Mouse (Mus musculus): ENCODE measurements around the gene Tspan14.

The Tspan14 gene

DNA sequence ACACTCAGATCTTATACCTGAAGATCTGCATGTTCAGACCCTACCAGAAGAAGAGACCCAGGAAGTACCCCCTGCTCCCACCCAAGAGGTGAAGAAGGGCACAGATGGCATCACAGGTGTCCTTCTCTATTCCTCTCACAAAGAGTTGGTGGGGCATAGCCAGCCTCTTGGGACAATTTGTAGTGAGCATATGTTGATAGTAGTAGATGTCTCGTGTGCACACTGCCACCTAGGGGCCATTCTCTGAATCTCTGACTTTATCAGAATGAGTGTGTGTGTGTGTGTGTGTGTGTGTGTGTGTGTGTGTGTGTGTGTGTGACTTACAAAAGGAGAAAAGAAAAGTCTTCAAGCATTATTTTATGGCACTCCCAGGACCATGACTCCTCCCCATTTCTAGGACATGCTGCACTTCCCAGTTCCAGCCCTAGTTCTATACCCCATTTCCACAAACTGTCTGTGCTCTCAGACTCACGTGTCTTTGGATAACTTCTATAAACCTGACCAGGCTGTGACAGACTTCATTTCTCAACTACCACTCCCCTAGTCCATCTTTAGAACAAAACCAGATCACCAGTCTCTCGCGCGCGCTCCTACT, 8.6 kb upstream of the Tspan14 start:
- DNase-seq (ENCODE audit: low spot score), result peak; percentile 66

DNA sequence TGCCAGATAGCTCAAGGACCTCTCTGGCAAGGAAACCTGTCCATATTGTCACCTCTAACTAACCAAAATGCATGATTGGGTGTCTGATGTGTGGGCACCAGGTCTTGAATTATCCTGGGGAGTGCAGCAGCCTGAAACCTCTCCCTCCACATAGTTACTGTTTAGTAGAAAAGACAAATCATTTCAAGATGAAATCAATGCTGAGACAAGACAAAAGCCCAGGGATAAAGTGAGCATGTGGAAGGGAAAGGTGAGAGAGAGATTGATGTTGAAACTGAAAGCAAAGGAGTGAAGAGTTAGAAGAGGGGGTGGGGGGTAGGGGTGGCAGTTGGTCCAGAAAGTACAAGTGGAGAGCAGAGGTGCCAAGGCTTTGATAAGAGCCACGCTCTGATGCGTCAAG, 1.4 kb upstream of the Tspan14 start:
- DNase-seq (ENCODE audit: low spot score), result no peak

DNA sequence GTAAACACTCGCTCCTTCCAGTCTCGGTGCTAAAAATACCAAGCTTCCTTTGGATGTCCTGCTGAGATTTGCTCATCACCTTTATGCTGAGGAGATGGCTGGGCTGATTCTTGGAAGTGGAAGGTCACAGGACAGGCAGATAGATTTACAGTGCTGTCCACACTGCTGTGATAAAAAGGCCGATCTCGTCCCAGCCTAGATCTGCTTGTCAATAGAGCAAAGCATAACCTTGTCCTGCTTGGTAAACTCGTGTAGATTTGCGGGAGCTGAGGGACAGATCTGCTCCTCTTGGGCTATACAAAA, 942 bp upstream of the Tspan14 start:
- no peak for DNase-seq (ENCODE audit: low spot score)

DNA sequence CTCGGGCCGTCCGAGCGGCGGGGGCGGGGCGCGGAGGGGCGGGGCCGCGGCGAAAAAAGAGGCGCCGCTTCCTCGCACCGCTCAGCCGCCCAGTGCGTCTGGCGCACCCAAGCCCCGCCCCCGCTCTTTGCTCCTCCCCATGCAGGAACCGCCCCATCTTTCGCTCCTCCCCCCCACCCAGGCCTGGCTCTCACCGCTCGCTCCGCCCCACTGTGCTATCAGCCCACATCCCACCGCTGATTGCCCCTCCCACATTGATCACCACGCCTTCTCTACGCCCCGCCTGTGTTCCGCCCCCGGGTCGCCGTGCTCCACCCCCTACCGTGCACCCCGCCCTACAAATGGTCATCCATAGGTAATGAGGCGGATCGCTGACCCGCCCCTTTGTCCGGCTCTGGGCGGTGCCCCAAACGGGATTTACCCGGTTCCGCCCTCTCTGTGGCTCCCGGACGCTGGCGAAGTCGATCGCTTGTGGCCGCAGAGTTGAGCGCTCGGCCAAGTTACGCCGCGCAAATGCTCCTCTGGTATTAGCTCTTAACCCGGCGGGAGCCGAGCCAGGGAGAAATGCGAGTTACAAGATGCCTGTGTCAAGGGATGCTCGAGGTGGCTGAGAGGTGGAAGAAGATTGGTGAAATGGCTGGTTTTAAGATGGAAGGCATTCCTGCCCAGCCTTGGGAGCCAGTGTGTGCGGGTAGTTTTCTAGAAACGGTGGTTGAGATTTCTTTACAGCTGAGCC, 423 bp upstream of the Tspan14 start:
- DNase-seq (ENCODE audit: low spot score), result peak; percentile 99

DNA sequence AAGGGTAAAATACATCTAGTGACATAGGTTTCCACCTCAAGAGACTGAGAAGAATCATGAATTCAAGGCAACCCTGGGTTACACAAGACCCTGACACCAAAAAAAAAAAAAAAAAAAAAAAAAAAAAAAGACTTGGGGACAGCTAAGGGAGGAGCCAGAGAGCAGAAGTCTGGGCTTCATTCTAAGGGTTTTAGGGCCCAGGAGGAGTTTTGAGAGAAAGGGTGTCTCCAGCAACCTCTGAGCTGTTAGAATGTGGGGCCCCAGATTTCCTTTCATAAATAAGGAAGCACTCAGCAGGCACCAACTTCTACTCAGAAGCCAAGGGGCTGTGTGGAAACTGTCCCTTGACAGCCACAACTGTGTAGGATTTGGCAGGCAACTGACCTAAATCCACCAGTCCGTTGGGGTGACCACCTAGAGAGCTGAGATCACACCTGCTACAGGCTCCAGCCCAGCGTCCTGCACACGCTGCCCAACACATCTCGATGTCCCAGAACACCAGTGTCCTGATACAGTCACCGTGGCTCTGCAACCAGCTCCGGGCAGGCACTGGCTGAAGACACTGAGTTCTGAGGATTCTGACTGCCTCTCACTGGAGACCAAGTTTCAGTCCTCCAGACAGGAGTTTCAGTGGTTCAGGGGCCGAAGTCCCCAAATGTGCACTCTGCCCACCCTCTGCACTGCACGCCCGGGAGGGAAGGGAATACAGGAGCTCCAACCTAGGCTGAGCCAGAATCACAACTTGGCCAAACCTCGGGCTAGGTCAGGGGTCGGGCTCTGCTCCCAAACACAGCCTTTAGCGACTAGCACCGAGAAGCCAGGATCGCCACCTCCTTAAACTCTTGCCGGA, 875 bp downstream of the Tspan14 start:
- peak; percentile 33 for DNase-seq (ENCODE audit: low spot score)

DNA sequence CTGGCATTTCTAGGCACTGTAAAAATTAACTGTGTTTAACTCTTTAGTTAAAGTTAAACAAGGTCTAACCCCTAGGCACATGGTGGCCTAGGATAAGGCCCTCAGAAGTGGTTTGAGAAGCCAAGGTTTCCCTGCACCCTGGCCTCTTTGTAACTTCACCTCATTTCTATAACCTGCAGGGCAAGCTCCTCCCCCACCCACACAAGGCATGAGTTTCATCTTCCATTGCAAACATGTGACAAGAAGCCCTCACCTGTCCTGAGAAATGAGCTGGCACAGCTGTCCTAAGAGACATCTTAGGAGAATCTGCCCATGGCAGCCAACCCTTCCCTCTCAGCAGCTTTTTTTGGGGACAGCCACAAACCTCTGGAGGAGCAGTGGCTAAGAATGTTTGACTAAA, 1.7 kb downstream of the Tspan14 start:
- DNase-seq (ENCODE audit: low spot score), result no peak

DNA sequence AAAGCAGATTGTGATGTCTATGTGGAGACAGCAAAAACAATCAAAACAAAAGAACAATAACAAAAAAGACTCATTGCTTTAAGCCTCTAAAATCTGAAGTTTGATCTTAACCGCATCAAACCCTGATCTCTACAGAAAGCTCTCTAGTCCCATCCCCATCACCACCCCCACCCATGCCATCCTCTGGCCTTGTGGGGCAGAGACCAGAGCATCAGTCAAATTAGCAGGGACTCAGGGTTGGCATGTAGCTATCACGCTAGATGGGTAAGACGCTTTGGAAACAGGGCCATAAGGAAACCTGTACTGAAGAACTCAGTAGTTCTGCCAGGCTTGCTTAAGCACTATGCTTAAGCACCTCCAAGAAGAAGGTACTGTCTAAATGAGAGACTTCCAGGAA, 2.4 kb downstream of the Tspan14 start:
- no peak for DNase-seq (ENCODE audit: low spot score)

DNA sequence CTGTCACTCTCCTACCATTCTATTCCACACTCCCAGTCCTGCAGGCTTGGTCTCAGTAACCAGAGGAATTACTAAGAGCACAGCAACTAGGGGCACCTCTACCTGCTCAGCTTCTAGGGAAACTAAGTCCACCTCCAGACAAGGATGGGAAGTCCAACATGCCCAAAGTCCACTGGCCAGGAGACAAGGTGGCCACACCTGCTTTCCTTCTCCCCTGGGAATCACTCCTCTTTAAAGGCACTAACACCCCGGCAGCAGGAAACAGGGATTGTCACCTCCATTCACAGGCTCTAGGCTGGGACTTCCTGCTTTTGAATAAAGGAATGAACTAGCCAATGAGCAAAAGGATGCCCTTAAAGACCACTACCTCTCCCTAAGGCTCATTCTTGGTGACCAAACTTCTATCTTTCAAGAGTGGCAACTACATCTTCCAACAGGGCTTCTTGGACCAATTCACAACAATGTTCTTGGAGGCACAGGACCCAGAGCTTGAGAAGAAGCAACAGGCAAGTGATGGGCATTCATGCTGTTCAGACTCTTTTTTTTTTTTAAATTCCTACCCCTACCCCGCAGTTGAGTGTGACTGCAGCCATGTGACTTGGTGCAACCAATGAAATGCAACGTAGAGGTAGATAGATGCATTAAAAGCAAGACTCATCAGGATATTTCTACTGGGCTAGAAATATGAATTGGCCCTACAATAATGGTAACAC, 3.0 kb downstream of the Tspan14 start:
- no peak for DNase-seq (ENCODE audit: low spot score)

DNA sequence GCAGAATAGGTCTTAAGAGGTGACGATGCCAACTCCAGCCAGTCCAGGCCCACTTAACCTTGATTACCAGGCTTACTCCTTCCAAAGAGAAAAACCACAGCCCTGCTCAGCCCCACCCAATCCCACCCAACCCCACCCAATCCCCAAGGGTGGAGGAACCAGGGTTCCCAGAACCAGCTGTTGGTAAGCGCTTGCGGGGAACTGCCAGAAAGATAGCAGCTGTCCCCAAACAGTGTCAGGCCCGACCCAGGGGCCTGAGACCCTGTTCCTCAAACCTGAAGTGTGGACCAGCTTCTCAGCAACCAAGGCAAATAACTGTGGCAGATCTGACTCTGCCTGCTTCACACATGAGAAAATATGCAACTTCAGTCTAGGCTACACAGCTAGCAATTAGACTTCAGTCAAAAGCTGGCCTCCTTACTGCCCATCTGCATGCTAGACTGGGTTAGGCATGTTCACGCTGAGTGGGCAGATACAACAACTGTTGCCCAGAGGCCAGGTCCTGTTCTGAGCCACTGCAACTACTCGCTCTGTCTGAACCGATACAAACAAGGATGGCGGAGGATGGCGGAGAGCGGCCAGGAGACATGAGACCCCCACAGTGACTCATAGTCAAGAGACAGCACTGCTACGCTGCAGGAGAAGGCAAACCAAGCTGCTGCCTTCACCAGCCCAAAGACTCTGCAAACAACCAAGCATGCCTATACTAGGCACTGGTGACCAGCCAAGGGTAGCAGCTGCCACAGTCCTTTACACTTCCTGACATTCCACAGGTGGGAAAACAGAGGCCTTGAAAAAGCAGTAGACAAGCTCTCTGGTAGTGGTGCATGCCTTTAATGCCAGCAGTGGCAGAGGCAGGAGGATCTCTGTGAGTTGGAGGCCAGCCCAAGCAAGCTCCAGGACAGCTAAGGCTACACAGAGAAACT, 4.0 kb downstream of the Tspan14 start:
- DNase-seq (ENCODE audit: low spot score), result no peak

DNA sequence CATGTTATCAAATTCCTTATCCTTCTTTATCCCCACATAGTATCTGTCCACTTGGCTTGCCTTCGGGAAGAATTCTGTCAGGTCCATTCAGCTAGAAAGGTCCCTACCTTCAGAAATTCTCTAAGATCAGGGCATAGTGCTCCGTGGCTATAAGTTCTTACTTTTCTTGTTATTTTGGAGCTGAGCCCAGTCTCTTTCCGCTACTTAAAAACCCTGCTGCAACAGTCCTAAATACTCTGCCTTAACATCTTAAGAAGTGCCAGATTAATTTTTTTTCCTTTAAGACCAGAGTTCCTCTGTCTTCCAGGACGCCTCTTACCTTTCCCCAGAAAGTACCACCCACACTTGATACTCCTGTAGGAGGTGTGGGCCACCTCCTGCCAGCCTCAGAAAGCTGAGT, 6.4 kb downstream of the Tspan14 start:
- DNase-seq (ENCODE audit: low spot score), result no peak

DNA sequence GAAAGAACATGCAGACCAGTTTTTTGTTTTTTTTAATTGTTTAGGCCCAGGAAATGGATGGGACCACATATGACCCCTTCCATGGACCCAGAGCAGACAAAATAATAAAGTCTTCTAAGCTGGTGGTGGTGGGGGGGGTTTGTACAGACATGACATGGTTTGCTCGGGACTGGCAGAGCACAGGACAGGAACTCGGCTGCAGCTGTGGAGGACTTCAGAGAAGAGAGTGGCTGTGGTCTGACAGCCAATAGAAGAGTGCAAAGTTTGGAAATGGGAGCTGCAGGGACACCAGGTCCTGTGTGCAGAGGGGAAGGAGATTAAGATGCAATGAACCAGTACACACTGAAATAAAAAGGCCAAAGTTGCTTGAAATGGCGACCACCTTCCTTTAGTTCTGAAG, 7.0 kb downstream of the Tspan14 start:
- DNase-seq (ENCODE audit: low spot score), result no peak

DNA sequence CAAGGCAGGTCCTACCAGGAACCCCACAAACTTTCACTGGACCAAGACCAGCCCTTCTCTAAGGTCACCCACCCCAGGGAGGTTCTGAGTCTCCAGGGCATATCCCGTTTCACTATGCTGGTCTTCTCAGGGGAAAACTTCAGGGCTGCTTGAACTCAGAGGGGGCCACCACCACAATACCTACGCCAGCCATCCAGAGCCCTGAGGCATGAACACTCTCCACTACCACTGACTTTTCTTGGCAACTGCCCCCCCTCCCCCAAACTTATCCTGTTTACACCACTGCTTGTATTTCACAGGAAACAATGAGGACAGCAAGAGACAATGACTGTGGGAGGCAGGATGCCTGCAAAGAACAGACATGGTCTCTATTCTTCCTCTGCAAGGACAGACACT, 7.6 kb downstream of the Tspan14 start:
- DNase-seq (ENCODE audit: low spot score), result no peak

DNA sequence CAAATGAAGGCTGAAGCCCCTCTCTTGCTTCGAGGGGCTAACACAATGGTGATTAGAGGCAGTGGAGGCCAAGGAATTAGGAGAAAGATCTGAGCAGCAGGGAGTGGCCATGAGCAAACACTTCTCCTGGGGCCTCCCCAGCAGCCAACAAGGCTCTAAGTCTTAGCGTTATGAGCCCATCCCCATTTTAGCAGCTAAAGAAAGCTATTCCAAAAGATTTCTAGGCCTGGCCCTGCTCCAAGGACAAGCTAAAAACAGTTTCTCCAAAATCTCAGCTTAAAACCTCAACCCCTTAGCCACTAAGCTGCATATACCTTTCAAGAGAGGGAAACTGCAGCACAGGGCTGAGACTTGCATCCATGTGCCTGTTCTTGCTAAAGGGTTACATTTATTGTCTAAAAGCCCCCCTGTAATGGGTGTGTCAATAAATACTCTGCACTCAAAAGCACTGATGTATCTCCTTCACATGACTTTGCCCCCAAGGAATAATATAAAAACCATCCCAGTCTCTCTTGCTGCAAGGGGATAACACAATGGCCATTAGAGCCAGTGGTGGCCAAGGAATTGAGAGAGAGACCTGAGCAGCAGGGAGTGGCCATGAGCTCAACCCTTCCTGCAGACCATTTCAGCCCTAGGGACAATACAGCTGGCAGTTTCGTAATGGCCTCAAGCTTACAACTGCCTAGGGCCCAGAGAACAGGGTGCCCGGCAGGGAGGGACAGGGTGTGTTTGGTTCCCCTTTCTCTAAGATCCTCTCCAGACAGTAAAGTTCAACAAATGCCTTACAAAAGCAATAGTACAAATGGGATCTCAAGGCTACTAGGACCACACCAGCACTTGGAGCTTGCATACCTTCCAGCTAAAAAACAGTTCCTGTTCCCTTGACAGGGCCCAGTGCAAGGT, 8.3 kb downstream of the Tspan14 start:
- DNase-seq (ENCODE audit: low spot score), result peak; percentile 42

DNA sequence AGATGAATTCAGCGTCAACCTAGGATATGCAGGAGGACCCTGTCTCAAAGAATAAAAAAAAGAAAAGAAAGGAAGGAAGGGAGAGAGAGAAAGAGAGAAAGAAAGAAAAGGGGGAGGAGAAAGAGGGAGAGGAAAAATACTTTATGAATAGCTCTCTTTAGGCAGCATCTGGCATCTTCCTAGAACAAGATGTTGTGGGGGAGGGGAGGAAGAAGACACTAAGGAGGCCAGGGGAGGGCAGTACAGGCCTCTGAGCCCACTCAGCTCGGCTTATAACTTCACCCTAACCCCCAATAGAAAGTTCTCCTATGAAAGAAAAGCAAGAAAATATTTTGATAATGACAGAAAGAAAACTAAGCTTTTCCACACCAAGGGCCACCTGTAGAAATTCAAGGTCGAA, 9.0 kb downstream of the Tspan14 start:
- no peak for DNase-seq (ENCODE audit: low spot score)

DNA sequence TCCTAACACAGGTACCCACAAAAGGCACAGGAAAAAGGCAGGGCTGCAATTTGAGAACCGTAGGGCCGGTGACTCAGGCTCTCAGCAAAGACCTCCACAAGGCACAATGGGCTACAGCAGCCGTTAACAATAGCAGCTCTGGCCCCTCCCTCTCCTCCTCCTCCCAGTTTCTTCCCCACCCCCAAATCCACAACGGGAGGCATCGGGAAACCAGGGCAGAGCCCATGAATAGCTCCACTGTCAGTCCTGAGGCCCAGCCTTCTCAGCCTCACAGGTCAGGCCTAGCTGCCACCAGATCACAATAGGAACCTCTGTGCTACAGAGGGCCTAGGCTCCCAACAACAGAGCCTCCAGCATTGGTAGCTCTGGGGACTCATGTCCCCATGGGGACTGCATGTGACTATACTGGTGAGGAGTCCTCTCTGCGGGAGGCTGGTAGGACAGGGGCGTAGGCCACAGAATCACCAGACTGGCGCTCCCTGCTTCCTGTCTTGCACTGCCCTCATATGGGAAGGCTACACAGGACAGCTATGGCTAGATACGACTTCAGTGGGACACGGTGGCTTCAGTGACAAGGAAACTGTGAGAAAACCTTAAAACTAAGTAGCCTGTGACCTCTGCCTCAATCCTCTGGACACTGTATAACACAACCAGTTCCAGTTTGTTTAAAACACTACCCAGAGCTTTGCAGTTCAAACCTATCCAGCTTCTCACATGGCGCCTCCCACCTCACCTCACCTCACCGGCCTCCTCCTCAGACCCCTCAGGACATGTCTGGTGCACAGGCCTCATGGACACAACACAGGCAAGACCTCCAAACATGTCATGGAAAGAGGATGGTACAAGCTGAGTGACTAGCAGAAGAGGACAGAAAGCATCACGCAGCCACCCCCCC, 10.1 kb downstream of the Tspan14 start:
- no peak for DNase-seq (ENCODE audit: low spot score)

DNA sequence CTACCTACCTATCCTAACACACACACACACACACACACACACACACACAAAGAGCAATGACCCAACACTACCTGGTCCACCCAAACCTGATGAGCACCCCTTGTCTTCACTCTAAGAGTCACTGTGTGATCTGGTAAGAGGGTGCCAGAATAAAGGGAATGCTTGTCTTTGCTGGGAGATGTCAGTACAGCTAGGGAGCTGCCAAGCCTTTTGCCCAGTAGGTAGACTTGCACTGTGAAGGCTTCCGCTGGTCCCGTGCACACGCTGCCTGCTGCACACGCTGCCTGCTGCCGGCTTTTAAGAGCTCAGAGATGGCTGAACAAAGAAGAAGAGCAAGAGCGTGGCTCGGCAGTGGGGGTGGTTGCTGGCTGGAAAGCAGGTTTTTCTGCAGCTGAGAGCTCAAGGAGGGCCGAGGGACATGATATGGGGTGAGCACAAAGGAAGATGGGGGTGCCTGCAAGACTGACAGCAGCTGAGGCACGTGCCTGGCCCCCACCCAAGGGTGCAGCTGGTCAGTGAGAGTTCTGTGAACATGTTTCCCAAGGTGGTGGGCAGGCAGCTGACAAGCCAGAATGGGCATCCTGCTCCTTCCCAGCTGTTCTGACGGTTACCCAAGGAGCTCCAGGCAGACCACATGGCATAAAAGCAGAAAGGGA, 10.9 kb downstream of the Tspan14 start:
- DNase-seq (ENCODE audit: low spot score), result no peak

DNA sequence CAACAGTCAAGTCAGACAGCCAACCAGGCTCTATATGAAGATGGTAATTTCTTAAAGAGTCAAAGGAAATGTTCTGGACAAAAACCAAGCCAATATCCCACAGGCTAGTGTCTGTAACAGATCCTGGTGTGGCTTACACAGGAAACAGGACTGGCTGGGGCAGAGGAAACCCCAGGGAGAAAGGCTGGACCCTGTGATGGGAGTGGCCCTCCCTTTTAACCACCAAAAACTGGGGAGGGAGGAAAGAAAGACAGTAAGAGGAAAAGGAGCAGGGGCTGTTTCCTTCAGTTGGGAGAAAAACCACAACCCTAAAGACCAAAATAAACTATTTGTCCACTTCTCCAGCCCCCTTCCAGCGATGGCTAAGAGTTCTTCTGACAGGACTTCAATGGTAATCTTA, 11.5 kb downstream of the Tspan14 start:
- DNase-seq (ENCODE audit: low spot score), result no peak

DNA sequence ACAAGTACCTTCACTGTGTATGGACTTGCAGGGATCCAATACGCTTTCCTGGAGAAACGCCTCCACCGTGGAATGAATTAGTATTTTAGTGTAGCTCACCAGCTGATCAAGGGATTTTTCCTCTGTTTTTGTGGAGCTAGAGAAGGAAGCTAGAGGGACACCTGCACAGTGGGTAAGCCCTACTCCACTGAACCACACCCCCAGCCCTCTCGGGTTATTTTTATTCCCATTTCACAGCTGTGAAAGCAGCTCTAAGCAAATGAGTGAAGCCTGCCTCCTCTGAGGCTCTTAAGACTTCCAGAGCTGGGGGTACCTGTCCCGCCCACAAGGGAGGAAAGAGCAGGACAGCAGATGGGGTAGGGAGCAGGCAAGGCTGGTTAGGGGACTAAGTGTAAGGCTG, 13.2 kb downstream of the Tspan14 start:
- DNase-seq (ENCODE audit: low spot score), result no peak

DNA sequence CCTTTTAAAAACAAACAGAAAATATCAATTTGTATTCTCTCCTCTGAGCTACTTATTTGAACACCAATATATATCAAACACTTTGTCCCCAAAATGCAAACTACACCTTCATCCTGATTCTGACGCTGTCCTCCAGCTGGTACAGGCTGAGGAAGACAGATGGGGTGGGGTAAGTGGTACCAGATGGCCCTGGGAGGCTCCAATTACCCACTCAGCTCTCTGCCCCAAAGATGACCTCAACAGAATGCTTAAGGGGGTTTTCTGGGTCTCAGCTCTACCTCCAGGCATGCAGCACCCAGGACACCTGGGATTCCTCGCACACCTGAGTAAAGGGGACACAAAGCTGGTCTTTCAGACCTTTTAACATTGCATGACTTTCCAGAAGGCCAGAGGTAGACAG, 13.9 kb downstream of the Tspan14 start:
- DNase-seq (ENCODE audit: low spot score), result no peak
